Mouse (Mus musculus) liver, adult 2 months (tissue): ENCODE measurements around the gene 2810408A11Rik.

Source experiments
- CTCF ChIP-seq: fragments of 200-500 bp; IDR thresholded peaks from 2 replicates; pipeline ENCODE4 v1.5.1; 2011; ENCODE audit warnings: low read depth, low read length, control low read depth
- POLR2A ChIP-seq: fragments of 200-500 bp; IDR thresholded peaks from 2 replicates; pipeline ENCODE4 v1.6.1; 2011; ENCODE audit warnings: low read length, control low read depth; ENCODE audit not compliant: insufficient read depth; ENCODE audit errors: extremely low read depth

- TF ChIP-seq CTCF = no peak
- no peak for TF ChIP-seq POLR2A
These were observed 3.5 kb upstream of the 2810408A11Rik start for GRCm38 (mm10) chr11:69904311-69904710.
